Mouse (Mus musculus) stomach, postnatal 0 days (tissue): Measurements from ENCODE around the gene Tmem109.

Experiments
- CTCF ChIP-seq: IDR thresholded peaks from 2 replicates; pipeline ENCODE4 v1.5.1; 2016; ENCODE audit warnings: antibody characterized with exemption, low read depth, mild to moderate bottlenecking, moderate library complexity
- EP300 ChIP-seq: optimal IDR thresholded peaks from 2 replicates; pipeline ENCODE3; 2016; ENCODE audit warnings: antibody characterized with exemption

- TF ChIP-seq CTCF (no peak), EP300 (no peak)
These were observed 36.7 kb upstream of the Tmem109 start for GRCm38 (mm10) chr19:10918321-10918991.
